Mouse (Mus musculus): ENCODE results near the gene Gm5039. TPM values are rescaled to one million over a fixed set of nuclear protein-coding genes. Genes with fewer than 3 reads are reported as not detected.
"Not testable (repeated sequence)": the region's sequence is repeated elsewhere in the genome, so short reads cannot be mapped to it uniquely, and the experiment has no call there.

The Gm5039 gene
- polyA plus RNA-seq, 1 experiment from 2014 or later, result not detected

GRCm38 (mm10) chr12:88297171-88297570, 26.7 kb downstream of the Gm5039 start:
- not testable (repeated sequence) for H3K36me3 ChIP-seq (ENCODE audit: poor library complexity, severe bottlenecking); H3K9me3 ChIP-seq (replicated peaks); H3K4me3 ChIP-seq; ATAC-seq; H3K4me1 ChIP-seq; H3K4me2 ChIP-seq; H3K9ac ChIP-seq; H3K27me3 ChIP-seq; H3K27ac ChIP-seq
- 85% methylated on average over 2 of the region's 2 CpGs for WGBS

GRCm38 (mm10) chr12:88293082-88293481, 30.7 kb downstream of the Gm5039 start:
- H3K4me1 ChIP-seq; H3K9me3 ChIP-seq (replicated peaks); H3K9ac ChIP-seq; H3K4me3 ChIP-seq; H3K4me2 ChIP-seq; H3K27ac ChIP-seq; ATAC-seq; H3K36me3 ChIP-seq (ENCODE audit: poor library complexity, severe bottlenecking); H3K27me3 ChIP-seq: not testable (repeated sequence)
- 77% methylated on average over 4 of the region's 4 CpGs for WGBS

- not testable (repeated sequence) for H3K4me2 ChIP-seq
Measured at GRCm38 (mm10) chr12:88285224-88285623, 38.6 kb downstream of the Gm5039 start.

GRCm38 (mm10) chr12:88274400-88274799, 49.4 kb downstream of the Gm5039 start, which contains the start of gene Gm5662:
Gene Gm5662, minus strand, starts transcription at chr12:88274500.
- not testable (repeated sequence) for H3K36me3 ChIP-seq (ENCODE audit: poor library complexity, severe bottlenecking); H3K9me3 ChIP-seq (replicated peaks); H3K9ac ChIP-seq; H3K27me3 ChIP-seq; ATAC-seq; H3K27ac ChIP-seq; H3K4me2 ChIP-seq; H3K4me3 ChIP-seq; H3K4me1 ChIP-seq
- 88% methylated on average over 5 of the region's 5 CpGs for WGBS

More at GRCm38 (mm10) chr12:88285224-88285623, 38.6 kb downstream of the Gm5039 start:
- not testable (repeated sequence) for H3K9me3 ChIP-seq (replicated peaks); H3K27me3 ChIP-seq; H3K27ac ChIP-seq; H3K4me3 ChIP-seq; H3K9ac ChIP-seq; H3K4me1 ChIP-seq; ATAC-seq; H3K36me3 ChIP-seq (ENCODE audit: poor library complexity, severe bottlenecking)
- WGBS, result 89% methylated on average over 5 of the region's 5 CpGs

Other genes with a start within 250 kb of the Gm5039 start
- not detected in 2 replicates for gene Gm16368, start 240.3 kb downstream of the Gm5039 start, polyA plus RNA-seq (2015; fragmentation: Nextera tagmentation; extraction: Ambion mirVana)
- not detected in 2 replicates for gene Gm10436, start 141.9 kb downstream of the Gm5039 start, polyA plus RNA-seq (2015; fragmentation: Nextera tagmentation; extraction: Ambion mirVana)
- gene Gm8332, start 73.9 kb downstream of the Gm5039 start, polyA plus RNA-seq (2015; fragmentation: Nextera tagmentation; extraction: Ambion mirVana), result not detected in 2 replicates
- not detected in 2 replicates for gene Gm5662, start 49.5 kb downstream of the Gm5039 start, polyA plus RNA-seq (2015; fragmentation: Nextera tagmentation; extraction: Ambion mirVana)
- 20.2 and 25.6 TPM in 2 replicates for gene Adck1, start 36.5 kb upstream of the Gm5039 start, polyA plus RNA-seq (2015; fragmentation: Nextera tagmentation; extraction: Ambion mirVana)